Mouse (Mus musculus) embryonic facial prominence, embryonic 15.5 days (tissue): ENCODE results near the gene Armc5. TPM values are rescaled to one million over a fixed set of nuclear protein-coding genes. Genes with fewer than 3 reads are reported as not detected.

ENCODE experiments used
- ATAC-seq: fragments of 200-750 bp; cut with Nextera tagmentation; 2 replicates; pipeline ENCODE4 v1.8.0; 2017; ENCODE audit warnings: low read depth, moderate TSS enrichment; ENCODE audit not compliant: insufficient number of reproducible peaks, low FRiP score, low TSS enrichment
- H3K27ac ChIP-seq: fragments of 300-500 bp; sonication (generic); replicated peaks from 2 replicates; pipeline ENCODE4 v1.5.1; 2015; ENCODE audit warnings: mild to moderate bottlenecking, inconsistent platforms
- H3K27me3 ChIP-seq: fragments of 300-500 bp; sonication (generic); 2 replicates; pipeline ENCODE4 v1.6.1; 2015; ENCODE audit warnings: inconsistent platforms
- H3K36me3 ChIP-seq: fragments of 300-500 bp; sonication (generic); 2 replicates; pipeline ENCODE4 v1.6.1; 2015; ENCODE audit warnings: mild to moderate bottlenecking, inconsistent platforms
- H3K4me1 ChIP-seq: fragments of 300-500 bp; sonication (generic); 2 replicates; pipeline ENCODE4 v1.6.1; 2015; ENCODE audit warnings: inconsistent platforms
- H3K4me2 ChIP-seq: fragments of 300-500 bp; sonication (generic); replicated peaks from 2 replicates; pipeline ENCODE4 v1.6.1; 2015; ENCODE audit warnings: mild to moderate bottlenecking, inconsistent platforms
- H3K4me3 ChIP-seq: fragments of 300-500 bp; sonication (generic); replicated peaks from 2 replicates; pipeline ENCODE4 v1.5.1; 2015; ENCODE audit warnings: mild to moderate bottlenecking, inconsistent platforms
- H3K9ac ChIP-seq: fragments of 300-500 bp; sonication (generic); 2 replicates; pipeline ENCODE4 v1.6.1; 2015; ENCODE audit warnings: inconsistent platforms
- H3K9me3 ChIP-seq: fragments of 300-500 bp; sonication (generic); replicated peaks from 2 replicates; pipeline ENCODE4 v1.6.1; 2016; ENCODE audit warnings: inconsistent platforms
- WGBS: fragments of 180-500 bp; shearing (Covaris S2); methylation state at CpG from one replicate; pipeline ENCODE4 v1.1.7; 2015; 5-methylcytosine and 5-hydroxymethylcytosine counted together
- polyA plus RNA-seq: library from polyadenylated mRNA; unstranded; fragments of >200 nt; fragmentation: Nextera tagmentation; extraction: Ambion mirVana; gene quantifications from 2 replicates; pipeline ENCODE4 v1.2.1, GENCODE M21; 2015

Armc5 gene
- polyA plus RNA-seq, 1 experiment from 2014 or later: 19.6 TPM

DNA sequence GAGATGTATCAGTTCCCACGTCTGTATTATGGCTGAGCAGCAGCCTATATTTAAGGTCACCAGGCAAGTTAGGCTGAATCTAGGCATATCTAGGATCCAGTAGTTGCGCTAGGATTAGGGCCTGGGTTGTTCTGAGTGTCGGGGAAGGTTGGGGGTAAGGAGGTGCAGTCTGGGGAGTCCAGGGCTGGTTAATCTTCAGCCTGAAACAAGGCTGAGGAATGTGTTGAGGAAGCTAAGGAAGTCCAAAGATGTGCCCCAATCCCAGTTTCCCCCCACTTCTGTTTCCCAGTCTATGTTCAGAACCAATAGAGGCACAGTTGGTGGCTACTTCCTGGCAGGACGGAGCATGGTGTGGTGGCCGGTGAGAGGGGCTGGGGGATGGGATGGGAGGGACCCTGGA, 28.9 kb downstream of the Armc5 start:
- H3K9ac ChIP-seq: no peak overlapping the region
- H3K4me1 ChIP-seq: no peaks in the 10 kb centered on the region
- H3K27me3 ChIP-seq: no peaks in the 10 kb centered on the region
- no peak overlapping the region for H3K27ac ChIP-seq
- no peak overlapping the region for H3K4me3 ChIP-seq
- no peaks in the 10 kb centered on the region for H3K9me3 ChIP-seq
- WGBS: 79% methylated on average over 5 of the region's 5 CpGs
- H3K4me2 ChIP-seq: no peak overlapping the region
- H3K36me3 ChIP-seq: peaks cover under 1% of the 10 kb centered on the region; the same call in 1 of the 2 replicates
- no peak for ATAC-seq

DNA sequence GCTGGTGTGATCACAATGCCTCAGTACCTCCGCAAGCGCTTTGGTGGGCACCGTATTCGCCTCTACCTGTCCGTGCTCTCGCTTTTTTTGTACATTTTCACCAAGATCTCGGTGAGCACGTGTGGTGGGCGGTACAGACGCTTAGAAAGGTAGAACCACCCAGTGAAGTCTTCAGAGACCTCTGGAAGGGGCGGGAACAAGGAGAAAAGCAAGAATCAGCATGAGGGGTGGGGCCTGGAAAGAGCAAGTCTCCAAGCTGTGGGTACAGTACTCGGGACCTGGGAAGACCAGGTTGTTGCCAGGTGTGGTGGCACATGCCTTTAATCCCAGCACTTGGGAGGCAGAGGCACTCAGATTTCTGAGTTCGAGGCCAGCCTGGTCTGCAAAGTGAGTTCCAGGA, 30.2 kb downstream of the Armc5 start:
- no peak overlapping the region for H3K27ac ChIP-seq
- ATAC-seq: no peak
- H3K27me3 ChIP-seq: no peaks in the 10 kb centered on the region
- 58% methylated on average over 13 of the region's 13 CpGs for WGBS
- H3K9ac ChIP-seq: no peak overlapping the region
- no peak overlapping the region for H3K4me2 ChIP-seq
- H3K4me1 ChIP-seq: no peaks in the 10 kb centered on the region
- H3K9me3 ChIP-seq: no peaks in the 10 kb centered on the region
- H3K4me3 ChIP-seq: no peak overlapping the region
- H3K36me3 ChIP-seq: peaks cover 14% of the 10 kb centered on the region

DNA sequence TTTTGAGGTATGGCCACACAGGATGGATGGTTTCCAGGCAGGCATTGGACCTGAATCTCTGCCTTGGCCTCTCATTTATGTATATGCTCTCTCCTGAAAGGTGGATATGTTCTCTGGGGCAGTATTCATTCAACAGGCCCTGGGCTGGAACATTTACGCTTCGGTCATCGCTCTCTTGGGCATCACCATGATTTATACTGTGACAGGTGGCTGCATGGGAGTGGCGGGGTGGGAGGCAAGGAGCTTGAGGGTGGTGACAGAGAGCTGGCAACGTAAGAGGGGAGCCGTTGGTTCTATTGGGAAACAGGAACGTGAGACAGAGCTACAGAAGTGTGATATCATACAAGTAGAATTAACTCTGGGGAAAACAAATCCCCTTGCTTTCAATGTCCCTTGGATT, 30.7 kb downstream of the Armc5 start:
- H3K9me3 ChIP-seq: no peaks in the 10 kb centered on the region
- H3K27ac ChIP-seq: no peak overlapping the region
- peaks cover 16% of the 10 kb centered on the region for H3K36me3 ChIP-seq
- H3K9ac ChIP-seq: no peak overlapping the region
- H3K27me3 ChIP-seq: no peaks in the 10 kb centered on the region
- no peaks in the 10 kb centered on the region for H3K4me1 ChIP-seq
- no peak for ATAC-seq
- 82% methylated on average over 7 of the region's 7 CpGs for WGBS
- no peak overlapping the region for H3K4me3 ChIP-seq
- no peak overlapping the region for H3K4me2 ChIP-seq

DNA sequence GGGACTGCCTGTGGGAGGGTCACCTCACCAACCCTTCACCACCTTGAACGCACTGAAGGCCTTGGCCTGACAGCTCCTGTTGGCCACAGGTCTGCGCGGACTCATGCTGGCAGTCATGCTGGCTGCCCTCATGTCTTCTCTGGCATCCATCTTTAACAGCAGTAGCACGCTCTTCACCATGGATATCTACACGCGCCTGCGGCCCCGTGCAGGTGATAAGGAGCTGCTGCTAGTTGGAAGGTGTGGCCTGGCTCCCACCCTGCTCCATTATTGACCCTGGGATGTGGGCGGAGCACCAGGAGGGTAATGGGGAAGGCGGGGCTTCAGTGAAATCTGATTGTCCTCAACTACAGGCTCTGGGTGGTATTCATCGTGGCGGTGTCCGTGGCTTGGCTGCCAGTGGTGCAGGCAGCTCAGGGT, 33.3 kb downstream of the Armc5 start:
- no peak overlapping the region for H3K27ac ChIP-seq
- no peak for ATAC-seq
- H3K9me3 ChIP-seq: no peaks in the 10 kb centered on the region
- peaks cover 36% of the 10 kb centered on the region for H3K36me3 ChIP-seq
- H3K9ac ChIP-seq: no peak overlapping the region
- no peak overlapping the region for H3K4me3 ChIP-seq
- no peak overlapping the region for H3K4me2 ChIP-seq
- WGBS: 56% methylated on average over 13 of the region's 13 CpGs
- H3K4me1 ChIP-seq: no peaks in the 10 kb centered on the region
- no peaks in the 10 kb centered on the region for H3K27me3 ChIP-seq

DNA sequence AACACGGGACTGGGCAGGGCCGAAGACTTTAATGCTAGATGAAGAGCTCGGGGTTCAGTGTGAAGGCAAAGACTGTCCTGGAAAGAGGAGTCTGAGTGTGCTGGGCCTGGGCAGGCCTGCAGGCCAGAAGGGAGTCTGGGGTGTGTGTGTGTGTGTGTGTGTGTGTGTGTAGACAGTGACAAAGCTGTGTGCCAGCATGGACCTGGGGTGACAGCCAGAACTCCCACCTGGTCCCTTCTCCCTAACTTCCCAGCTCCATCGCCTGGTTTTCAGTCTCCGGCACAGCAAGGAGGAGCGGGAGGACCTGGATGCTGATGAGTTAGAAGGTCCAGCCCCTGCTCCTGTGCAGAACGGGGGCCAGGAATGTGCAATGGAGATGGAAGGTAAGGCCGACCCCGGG, 34.4 kb downstream of the Armc5 start:
- no peak overlapping the region for H3K4me2 ChIP-seq
- H3K4me3 ChIP-seq: no peak overlapping the region
- 96% methylated on average over 8 of the region's 9 CpGs for WGBS
- ATAC-seq: no peak
- no peaks in the 10 kb centered on the region for H3K9me3 ChIP-seq
- no peaks in the 10 kb centered on the region for H3K27me3 ChIP-seq
- no peak overlapping the region for H3K9ac ChIP-seq
- H3K36me3 ChIP-seq: peaks cover 46% of the 10 kb centered on the region
- no peaks in the 10 kb centered on the region for H3K4me1 ChIP-seq
- H3K27ac ChIP-seq: no peak overlapping the region

DNA sequence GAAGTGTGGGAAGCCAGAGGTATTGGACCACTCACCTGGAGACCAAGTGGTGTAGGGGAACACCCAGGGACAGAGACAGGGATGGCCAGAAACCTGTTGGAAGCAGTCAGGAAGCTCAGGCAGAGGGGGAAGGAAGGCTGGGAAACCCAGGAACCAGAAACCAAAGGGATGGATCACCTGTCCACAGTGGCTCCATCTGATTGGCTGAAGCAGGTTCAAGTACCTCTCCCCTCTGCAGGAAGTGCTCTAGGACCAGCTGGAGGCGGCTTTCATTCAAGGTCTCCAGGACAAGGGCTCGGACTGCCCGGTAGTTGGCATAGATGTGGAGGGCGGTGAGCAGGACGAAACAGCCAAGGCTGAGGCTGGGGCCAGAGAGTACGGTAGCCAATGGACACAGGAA, 38.9 kb downstream of the Armc5 start:
- H3K27ac ChIP-seq: no peak overlapping the region
- H3K4me2 ChIP-seq: no peak overlapping the region
- no peaks in the 10 kb centered on the region for H3K9me3 ChIP-seq
- 90% methylated on average over 6 of the region's 6 CpGs for WGBS
- H3K4me3 ChIP-seq: no peak overlapping the region
- no peaks in the 10 kb centered on the region for H3K27me3 ChIP-seq
- ATAC-seq: no peak
- no peak overlapping the region for H3K9ac ChIP-seq
- H3K4me1 ChIP-seq: no peaks in the 10 kb centered on the region
- peaks cover 80% of the 10 kb centered on the region for H3K36me3 ChIP-seq

DNA sequence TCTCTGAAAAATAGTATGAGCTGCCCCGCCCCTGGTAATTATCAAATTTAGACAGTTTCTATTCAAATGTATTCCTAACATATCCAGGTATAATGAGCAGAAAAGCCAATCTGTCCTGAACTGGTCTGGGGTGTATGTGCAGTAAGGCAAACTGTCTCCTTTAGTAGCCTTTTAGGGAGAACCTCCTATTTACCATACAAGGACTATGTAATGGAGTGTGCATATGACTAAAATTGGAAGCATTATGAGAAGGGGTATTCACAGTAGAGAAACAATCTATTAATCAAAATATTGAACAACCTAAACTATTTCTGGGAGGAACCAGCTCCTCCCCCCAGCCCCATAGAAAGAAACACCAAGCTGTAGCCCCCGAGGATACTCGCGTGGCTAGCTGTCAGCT, 42.6 kb downstream of the Armc5 start:
- H3K4me2 ChIP-seq: no peak overlapping the region
- H3K4me1 ChIP-seq: no peaks in the 10 kb centered on the region
- H3K9me3 ChIP-seq: no peaks in the 10 kb centered on the region
- H3K36me3 ChIP-seq: peaks cover 52% of the 10 kb centered on the region
- H3K27me3 ChIP-seq: no peaks in the 10 kb centered on the region
- H3K27ac ChIP-seq: no peak overlapping the region
- no peak overlapping the region for H3K4me3 ChIP-seq
- ATAC-seq: no peak
- 88% methylated on average over 4 of the region's 4 CpGs for WGBS
- no peak overlapping the region for H3K9ac ChIP-seq

DNA sequence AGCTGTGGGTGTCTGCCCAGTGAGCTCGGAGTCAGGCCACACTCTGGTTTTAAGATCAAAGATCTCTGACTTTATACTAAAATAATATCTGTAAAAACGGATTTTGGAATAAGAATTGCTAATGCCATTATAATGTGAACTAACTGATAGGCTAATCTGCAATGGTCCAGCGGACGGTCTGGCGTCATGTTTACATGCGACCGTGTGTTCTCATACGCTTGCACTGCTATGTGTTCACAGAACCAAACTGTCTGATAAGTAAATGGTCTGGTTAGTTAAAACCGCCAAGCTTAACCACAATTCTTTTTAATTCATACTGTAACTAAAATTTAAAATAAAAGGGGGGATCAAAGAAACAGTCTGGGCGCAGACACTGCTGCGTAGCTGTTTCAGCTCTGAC, 44.6 kb downstream of the Armc5 start:
- no peak overlapping the region for H3K4me3 ChIP-seq
- H3K9ac ChIP-seq: no peak overlapping the region
- no peaks in the 10 kb centered on the region for H3K4me1 ChIP-seq
- no peaks in the 10 kb centered on the region for H3K9me3 ChIP-seq
- no peaks in the 10 kb centered on the region for H3K27me3 ChIP-seq
- no peak for ATAC-seq
- H3K36me3 ChIP-seq: peaks cover 50% of the 10 kb centered on the region; the same call in 1 of the 2 replicates
- no peak overlapping the region for H3K4me2 ChIP-seq
- 91% methylated on average over 11 of the region's 11 CpGs for WGBS
- H3K27ac ChIP-seq: no peak overlapping the region

DNA sequence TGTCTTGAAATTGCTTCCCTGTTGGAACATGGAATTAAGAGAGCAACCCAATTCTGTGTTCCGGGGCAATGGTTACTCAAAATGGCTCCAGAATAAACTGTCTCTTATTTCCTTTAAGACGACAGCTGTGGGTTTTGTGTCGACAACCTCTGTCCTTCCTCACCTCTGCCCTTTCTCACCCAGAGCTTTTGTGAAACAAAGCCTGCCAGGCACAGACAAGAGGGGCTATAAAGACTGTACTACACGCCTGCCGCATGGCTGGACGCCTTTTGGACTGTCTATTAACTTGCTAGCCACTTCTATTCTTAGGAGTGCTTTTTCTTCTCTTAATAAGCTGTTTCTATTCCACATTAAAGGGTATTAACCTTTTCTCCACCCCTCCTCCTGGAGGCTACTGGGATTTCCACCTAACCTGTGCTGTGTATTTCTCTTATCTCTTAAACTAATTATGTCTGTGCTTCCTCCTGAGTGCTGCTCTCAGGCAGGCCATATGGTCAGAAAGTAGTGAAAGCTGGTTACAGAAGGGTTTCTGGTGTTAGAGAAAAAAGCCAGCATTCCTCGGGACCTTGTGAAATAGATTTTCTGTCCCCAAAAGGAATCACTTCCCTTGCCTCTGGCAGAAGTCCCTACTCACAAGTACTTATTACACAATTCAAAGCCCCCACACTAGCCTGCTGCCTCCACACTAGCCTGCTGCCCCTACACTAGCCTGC, 45.5 kb downstream of the Armc5 start:
- H3K9ac ChIP-seq: no peak overlapping the region
- H3K4me1 ChIP-seq: no peaks in the 10 kb centered on the region
- H3K9me3 ChIP-seq: no peaks in the 10 kb centered on the region
- peaks cover 52% of the 10 kb centered on the region for H3K36me3 ChIP-seq
- H3K27ac ChIP-seq: no peak overlapping the region
- 35% methylated on average over 7 of the region's 7 CpGs for WGBS
- no peak for ATAC-seq
- H3K27me3 ChIP-seq: no peaks in the 10 kb centered on the region
- no peak overlapping the region for H3K4me3 ChIP-seq
- H3K4me2 ChIP-seq: no peak overlapping the region

DNA sequence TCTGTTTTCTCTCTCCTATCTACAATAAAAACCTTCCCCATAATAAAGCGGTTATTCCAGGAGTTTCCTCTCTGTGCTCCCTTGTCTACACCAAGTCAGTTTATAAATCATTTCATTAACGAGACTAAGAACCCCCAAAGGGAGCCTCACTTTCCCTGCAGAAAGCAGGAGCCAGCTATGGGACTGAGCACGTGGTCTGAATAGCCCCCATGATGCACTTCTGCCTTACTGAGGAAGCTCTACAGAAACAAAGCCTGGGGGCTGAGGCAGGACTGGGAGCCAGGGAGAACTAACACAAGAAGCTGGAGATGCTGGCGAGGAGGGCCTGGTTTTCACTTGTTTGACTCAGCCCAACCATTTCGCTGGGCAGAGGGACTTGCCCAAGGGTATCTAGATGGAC, 46.9 kb downstream of the Armc5 start:
- H3K9ac ChIP-seq: no peak overlapping the region
- H3K27ac ChIP-seq: no peak overlapping the region; the same call in 1 of the 2 replicates
- H3K4me1 ChIP-seq: no peaks in the 10 kb centered on the region
- no peaks in the 10 kb centered on the region for H3K27me3 ChIP-seq
- 56% methylated on average over 5 of the region's 5 CpGs for WGBS
- no peak overlapping the region for H3K4me3 ChIP-seq
- H3K36me3 ChIP-seq: peaks cover 49% of the 10 kb centered on the region
- no peaks in the 10 kb centered on the region for H3K9me3 ChIP-seq
- no peak overlapping the region for H3K4me2 ChIP-seq
- no peak for ATAC-seq

DNA sequence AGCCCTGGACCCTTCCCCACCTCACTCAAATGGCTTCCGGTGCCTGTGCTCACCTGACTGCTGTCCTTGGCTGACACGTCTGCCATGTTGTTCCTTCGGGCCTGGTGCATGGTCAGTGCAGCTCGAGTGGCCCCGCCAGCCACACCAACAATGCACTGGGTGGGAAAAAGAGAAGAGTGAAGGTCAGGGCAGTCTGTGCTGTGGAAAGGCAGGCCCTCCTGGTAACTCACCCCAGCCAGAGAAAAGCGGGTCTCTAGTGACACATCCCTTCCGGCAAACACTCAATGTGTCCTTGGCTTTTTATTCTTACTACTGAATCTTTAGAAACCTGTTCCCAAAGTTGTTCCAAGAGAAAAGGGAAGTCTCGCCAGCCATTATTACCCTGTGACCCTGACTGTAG, 47.9 kb downstream of the Armc5 start:
- no peaks in the 10 kb centered on the region for H3K4me1 ChIP-seq
- WGBS: 89% methylated on average over 8 of the region's 8 CpGs
- H3K4me2 ChIP-seq: no peak overlapping the region
- no peak overlapping the region for H3K4me3 ChIP-seq
- no peak for ATAC-seq
- no peaks in the 10 kb centered on the region for H3K27me3 ChIP-seq
- no peak overlapping the region for H3K27ac ChIP-seq
- H3K36me3 ChIP-seq: peaks cover 42% of the 10 kb centered on the region
- H3K9me3 ChIP-seq: no peaks in the 10 kb centered on the region
- no peak overlapping the region for H3K9ac ChIP-seq

DNA sequence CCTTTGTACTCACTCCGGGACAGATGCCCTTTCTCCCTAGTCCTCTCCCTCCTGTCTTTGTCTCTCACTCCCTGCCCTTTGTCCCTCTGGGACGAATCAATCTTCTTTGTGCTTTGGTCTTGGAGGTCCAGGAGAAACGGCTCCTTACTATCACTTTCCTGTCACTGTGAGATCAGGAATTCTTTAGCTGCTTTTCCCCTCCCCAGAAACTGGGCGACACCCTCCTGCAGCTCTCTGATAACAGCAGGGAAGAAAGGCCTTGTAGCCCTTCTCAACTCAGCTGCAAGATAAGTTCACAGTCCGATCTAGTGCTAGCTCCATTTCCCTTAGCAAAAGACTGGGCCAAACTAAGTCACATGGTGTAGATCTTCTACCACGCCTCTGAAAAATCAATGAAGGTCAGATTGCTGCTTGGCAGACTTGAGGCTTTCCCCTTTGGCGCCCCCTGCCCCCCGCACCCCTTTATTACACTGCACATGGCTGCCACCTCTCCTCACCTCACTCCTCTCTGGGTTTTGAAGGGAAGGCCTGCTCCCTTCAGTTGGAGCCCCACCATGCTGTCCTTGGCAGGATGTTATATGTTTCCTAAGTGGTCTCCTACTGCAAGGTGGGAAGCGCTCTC, 51.9 kb downstream of the Armc5 start:
- H3K27ac ChIP-seq: no peak overlapping the region
- H3K4me3 ChIP-seq: no peak overlapping the region
- no peaks in the 10 kb centered on the region for H3K27me3 ChIP-seq
- ATAC-seq: no peak
- H3K9me3 ChIP-seq: no peaks in the 10 kb centered on the region
- H3K9ac ChIP-seq: no peak overlapping the region
- H3K4me1 ChIP-seq: no peaks in the 10 kb centered on the region
- WGBS: 39% methylated on average over 9 of the region's 9 CpGs
- H3K36me3 ChIP-seq: peaks cover 42% of the 10 kb centered on the region
- H3K4me2 ChIP-seq: no peak overlapping the region
